Mouse (Mus musculus): ENCODE data around the gene Kifc5b. TPM values are rescaled to one million over a fixed set of nuclear protein-coding genes. Genes with fewer than 3 reads are reported as not detected.

Kifc5b gene
- polyA plus RNA-seq, 1 experiment from 2014 or later = 6.0 TPM

GRCm38 (mm10) chr17:26939178-26939972, 22.5 kb downstream of the Kifc5b start, which contains the start of gene Cuta:
Gene Cuta, minus strand, starts transcription at chr17:26939569.
- H3K27ac ChIP-seq = peak within 1 kb of the TSS; percentile 93
- peaks cover 47% of the 10 kb centered on the region for H3K4me1 ChIP-seq
- H3K9ac ChIP-seq = peak within 1 kb of the TSS; percentile 78
- no peaks in the 10 kb centered on the region for H3K27me3 ChIP-seq (replicated peaks)
- peak within 1 kb of the TSS; percentile 47 for H3K4me3 ChIP-seq
- H3K4me2 ChIP-seq (replicated peaks) = peak within 1 kb of the TSS; percentile 96
- peak; percentile 92 for ATAC-seq (ENCODE audit: low FRiP score, low read depth)
- H3K9me3 ChIP-seq = no peaks in the 10 kb centered on the region
- H3K36me3 ChIP-seq = peaks cover 28% of the 10 kb centered on the region
- WGBS = under 1% methylated on average over 70 of the region's 70 CpGs

DNA sequence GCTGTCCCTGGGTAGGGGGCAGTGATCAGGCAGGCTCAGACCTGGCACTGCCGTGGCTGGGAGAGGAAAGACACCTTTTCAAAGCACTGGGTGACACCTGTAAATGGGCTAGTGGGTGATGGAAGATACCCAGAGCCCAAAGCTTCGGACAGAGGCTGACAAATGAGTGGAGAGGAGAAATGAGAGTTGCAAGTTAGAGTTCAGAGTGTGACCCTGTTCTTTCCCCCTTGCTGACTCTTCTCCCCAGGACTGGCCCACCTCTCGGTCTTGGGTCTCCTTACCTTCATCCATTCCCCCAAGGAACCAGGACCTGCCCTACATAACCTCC, 23.0 kb downstream of the Kifc5b start:
- 2% methylated on average over 3 of the region's 3 CpGs for WGBS
- H3K9me3 ChIP-seq = no peaks in the 10 kb centered on the region
- peak overlapping the region; percentile 47 for H3K4me3 ChIP-seq
- H3K4me2 ChIP-seq (replicated peaks) = peak overlapping the region; percentile 96
- H3K36me3 ChIP-seq = peaks cover 24% of the 10 kb centered on the region
- peak overlapping the region; percentile 78 for H3K9ac ChIP-seq
- ATAC-seq (ENCODE audit: low FRiP score, low read depth) = no peak
- peak overlapping the region; percentile 93 for H3K27ac ChIP-seq
- no peaks in the 10 kb centered on the region for H3K27me3 ChIP-seq (replicated peaks)
- H3K4me1 ChIP-seq = peaks cover 47% of the 10 kb centered on the region

GRCm38 (mm10) chr17:26941031-26941789, 24.3 kb downstream of the Kifc5b start, which contains the start of gene Syngap1:
Gene Syngap1, plus strand, starts transcription at chr17:26941253.
- H3K27ac ChIP-seq = peak within 1 kb of the TSS; percentile 93
- no peaks in the 10 kb centered on the region for H3K9me3 ChIP-seq
- H3K4me1 ChIP-seq = peaks cover 58% of the 10 kb centered on the region
- H3K4me2 ChIP-seq (replicated peaks) = peak within 1 kb of the TSS; percentile 96
- ATAC-seq (ENCODE audit: low FRiP score, low read depth) = no peak
- no peaks in the 10 kb centered on the region for H3K27me3 ChIP-seq (replicated peaks)
- H3K36me3 ChIP-seq = peaks cover 12% of the 10 kb centered on the region
- WGBS = 1% methylated on average over 21 of the region's 24 CpGs
- H3K9ac ChIP-seq = peak within 1 kb of the TSS; percentile 90
- H3K4me3 ChIP-seq = peak within 1 kb of the TSS; percentile 52

DNA sequence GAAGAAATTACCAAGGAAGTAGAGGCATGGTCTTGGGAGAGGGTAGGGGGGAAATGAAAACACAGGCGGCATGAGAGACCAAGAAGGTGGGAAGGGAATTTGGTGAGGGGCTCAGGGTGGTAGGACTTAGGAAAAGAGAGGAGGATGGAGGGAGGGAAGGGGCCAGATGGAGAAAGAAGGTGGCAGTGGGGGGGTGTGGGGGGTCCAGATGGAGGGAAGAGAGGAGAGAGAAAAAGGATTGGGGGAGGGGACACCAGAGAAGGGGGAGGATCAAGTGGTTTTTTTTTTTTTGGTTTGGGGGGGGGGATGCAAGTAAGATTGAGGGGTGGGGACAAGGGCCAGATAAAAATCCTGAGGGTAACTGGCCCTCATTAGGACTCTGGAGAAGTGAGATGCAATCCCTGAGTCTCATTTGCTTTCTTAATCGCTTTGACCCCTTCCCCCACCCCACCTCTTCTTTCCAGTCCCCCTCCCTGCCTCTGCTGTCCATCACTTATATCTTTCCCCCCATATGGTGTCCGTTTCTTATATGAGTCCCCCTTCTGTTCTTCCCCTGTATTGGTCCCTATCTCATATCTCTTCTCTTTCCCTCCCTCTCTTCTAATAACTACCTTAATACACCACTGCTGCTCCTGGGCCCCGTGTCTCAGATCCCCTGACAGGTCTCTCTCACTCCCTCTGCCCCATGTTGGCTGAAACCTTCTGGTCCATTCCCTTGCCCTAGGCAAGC, 25.1 kb downstream of the Kifc5b start:
- H3K9me3 ChIP-seq = no peaks in the 10 kb centered on the region
- peaks cover 5% of the 10 kb centered on the region for H3K36me3 ChIP-seq
- H3K9ac ChIP-seq = peak overlapping the region; percentile 90
- WGBS = 17% methylated on average over 4 of the region's 4 CpGs
- H3K4me3 ChIP-seq = peak overlapping the region; percentile 52
- peak overlapping the region; percentile 77 for H3K4me2 ChIP-seq (replicated peaks)
- peak overlapping the region; percentile 79; the same call in 1 of the 2 replicates for H3K27ac ChIP-seq
- H3K4me1 ChIP-seq = peaks cover 66% of the 10 kb centered on the region
- no peaks in the 10 kb centered on the region for H3K27me3 ChIP-seq (replicated peaks)
- ATAC-seq (ENCODE audit: low FRiP score, low read depth) = no peak

DNA sequence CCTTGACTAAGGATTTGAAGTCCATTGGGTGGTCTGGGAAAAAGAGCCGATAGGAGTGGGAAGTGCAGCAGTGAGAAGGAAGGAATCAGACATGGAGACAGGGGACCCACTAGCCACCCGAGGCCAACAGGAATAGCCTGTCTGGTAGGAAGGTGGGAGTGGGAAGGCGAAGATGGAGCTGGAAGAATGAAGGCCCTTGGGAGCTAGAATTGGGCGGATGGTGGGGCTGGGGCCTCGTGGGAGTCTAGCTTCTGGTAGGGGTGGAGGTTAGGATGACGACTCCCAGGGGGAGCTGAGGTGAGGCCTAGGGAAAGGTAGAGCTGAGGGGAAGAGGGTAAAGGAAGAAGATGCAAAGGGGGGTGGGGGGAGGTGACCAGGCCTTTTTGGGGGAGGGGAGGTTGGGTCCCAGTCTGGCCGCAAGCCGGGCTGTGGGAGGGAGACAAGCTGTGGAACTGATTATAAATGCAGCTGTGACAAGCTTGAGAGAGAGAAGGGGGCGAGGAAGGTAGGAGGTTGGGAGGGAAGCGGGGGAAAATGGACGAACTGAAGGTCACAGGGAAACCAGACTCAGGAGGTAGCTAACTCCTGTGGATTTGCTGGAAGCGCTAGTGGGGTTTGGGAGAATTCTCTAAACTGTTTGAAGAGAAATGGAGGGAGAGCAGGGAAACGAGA, 29.1 kb downstream of the Kifc5b start:
- Histone ChIP-seq H3K36me3 (no peaks in the 10 kb centered on the region; the same call in 1 of the 2 replicates), H3K9me3 (no peaks in the 10 kb centered on the region), H3K4me1 (peaks cover 76% of the 10 kb centered on the region), H3K27ac (peak overlapping the region; percentile 26; the same call in 1 of the 2 replicates), H3K4me2 (replicated peaks) (peak overlapping the region; percentile 83), H3K4me3 (peak overlapping the region; percentile 37), H3K9ac (peak overlapping the region; percentile 64), H3K27me3 (replicated peaks) (no peaks in the 10 kb centered on the region)
- no peak for ATAC-seq (ENCODE audit: low FRiP score, low read depth)
- 23% methylated on average over 13 of the region's 13 CpGs for WGBS

GRCm38 (mm10) chr17:26946567-26946966, 29.7 kb downstream of the Kifc5b start:
- no peak for ATAC-seq (ENCODE audit: low FRiP score, low read depth)

DNA sequence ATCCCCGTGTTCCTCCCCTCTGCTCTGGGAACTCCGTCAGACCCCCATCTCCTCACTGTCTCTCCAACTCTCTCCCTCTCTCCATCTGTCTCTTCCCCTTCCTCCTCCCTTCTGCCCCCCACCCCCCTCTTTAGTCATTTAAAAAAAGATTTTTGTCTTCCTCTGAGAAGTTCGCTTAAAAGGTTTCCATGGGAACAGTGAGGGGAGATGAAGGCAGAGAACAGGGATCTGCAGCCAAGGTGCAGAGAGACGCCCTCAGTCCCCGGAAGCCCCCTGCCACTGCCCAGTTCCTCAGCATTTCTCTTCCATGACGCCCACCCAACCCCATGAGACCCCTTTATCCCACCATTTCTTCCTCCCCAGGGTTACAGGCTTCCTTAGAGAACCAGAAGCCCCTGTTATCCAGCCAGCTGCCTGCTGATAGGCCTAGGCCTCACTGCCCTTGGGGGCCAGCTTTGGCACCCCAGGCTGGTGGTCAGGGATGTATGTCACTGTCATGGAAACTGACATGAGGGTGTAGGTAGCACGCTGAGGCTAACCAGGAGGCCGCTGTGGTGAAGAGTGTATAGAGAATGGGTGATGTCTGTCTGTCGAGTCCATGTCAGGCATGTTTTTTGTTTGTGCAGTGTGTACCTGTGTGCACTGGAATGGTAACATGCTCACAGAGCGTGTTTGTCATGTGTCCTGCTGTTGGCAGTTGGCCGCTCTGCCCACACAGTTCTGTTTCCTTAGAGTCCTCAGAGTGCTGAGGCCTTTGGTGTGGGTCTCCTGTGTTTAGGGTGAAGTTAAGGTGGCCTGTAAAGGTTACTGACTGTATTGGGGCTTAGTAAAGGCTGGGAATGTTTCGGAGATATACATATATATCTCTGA, 30.6 kb downstream of the Kifc5b start:
- H3K4me1 ChIP-seq = peaks cover 76% of the 10 kb centered on the region
- H3K9me3 ChIP-seq = no peaks in the 10 kb centered on the region
- no peaks in the 10 kb centered on the region for H3K27me3 ChIP-seq (replicated peaks)
- no peak for ATAC-seq (ENCODE audit: low FRiP score, low read depth)
- 36% methylated on average over 12 of the region's 12 CpGs for WGBS
- no peak overlapping the region for H3K4me3 ChIP-seq
- H3K27ac ChIP-seq = no peak overlapping the region
- no peaks in the 10 kb centered on the region; the same call in 1 of the 2 replicates for H3K36me3 ChIP-seq
- 0 out of 2 replicates have a peak overlapping the region, but pooled peaks have one; percentile 22 for H3K9ac ChIP-seq
- peak overlapping the region; percentile 83 for H3K4me2 ChIP-seq (replicated peaks)

More at GRCm38 (mm10) chr17:26946567-26946966, 29.7 kb downstream of the Kifc5b start:
- H3K27ac ChIP-seq = peak overlapping the region; percentile 26; the same call in 1 of the 2 replicates
- 0% methylated on average over 37 of the region's 37 CpGs for WGBS
- H3K9me3 ChIP-seq = no peaks in the 10 kb centered on the region
- peak overlapping the region; percentile 37 for H3K4me3 ChIP-seq
- H3K4me1 ChIP-seq = peaks cover 76% of the 10 kb centered on the region
- H3K9ac ChIP-seq = peak overlapping the region; percentile 64
- no peaks in the 10 kb centered on the region; the same call in 1 of the 2 replicates for H3K36me3 ChIP-seq
- no peaks in the 10 kb centered on the region for H3K27me3 ChIP-seq (replicated peaks)
- H3K4me2 ChIP-seq (replicated peaks) = peak overlapping the region; percentile 83

- peaks cover 6% of the 10 kb centered on the region; the same call in 1 of the 2 replicates for H3K27me3 ChIP-seq (replicated peaks)
- peaks cover 82% of the 10 kb centered on the region for H3K4me1 ChIP-seq
- H3K9me3 ChIP-seq = no peaks in the 10 kb centered on the region
- no peaks in the 10 kb centered on the region; the same call in 1 of the 2 replicates for H3K36me3 ChIP-seq
- H3K4me2 ChIP-seq (replicated peaks) = peak overlapping the region; percentile 100
- H3K9ac ChIP-seq = peak overlapping the region; percentile 90
- no peak for ATAC-seq (ENCODE audit: low FRiP score, low read depth)
- peak overlapping the region; percentile 83 for H3K4me3 ChIP-seq
- peak overlapping the region; percentile 81 for H3K27ac ChIP-seq
- WGBS = 1% methylated on average over 67 of the region's 87 CpGs
Measured at GRCm38 (mm10) chr17:26948316-26949050, 31.6 kb downstream of the Kifc5b start.

GRCm38 (mm10) chr17:26949051-26949577, 32.2 kb downstream of the Kifc5b start:
- WGBS = 8% methylated on average over 13 of the region's 14 CpGs
- no peak overlapping the region for H3K27ac ChIP-seq

DNA sequence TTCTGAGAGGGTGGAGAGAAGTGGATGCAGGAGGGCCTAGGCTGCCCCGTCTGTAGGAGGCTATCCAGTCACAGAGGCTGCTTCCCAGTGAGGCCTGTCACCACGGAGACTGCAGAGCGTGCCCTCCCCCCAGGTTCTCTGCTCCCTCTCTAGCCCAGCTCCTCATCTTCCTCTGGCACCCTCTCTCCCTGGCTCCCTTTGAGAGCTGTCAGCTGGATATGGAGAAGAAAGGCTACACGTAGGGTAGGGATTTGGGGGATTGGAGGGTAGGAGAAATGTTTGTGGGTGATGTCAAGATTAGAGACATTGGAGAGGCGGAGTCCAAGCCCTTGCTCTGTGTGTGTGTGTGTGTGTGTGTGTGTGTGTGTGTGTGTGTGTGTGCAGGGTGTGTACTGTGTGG, 33.0 kb downstream of the Kifc5b start:
- no peak for ATAC-seq (ENCODE audit: low FRiP score, low read depth)
- Histone ChIP-seq H3K9ac (peak overlapping the region; percentile 26; the same call in 1 of the 2 replicates), H3K27me3 (replicated peaks) (peaks cover 6% of the 10 kb centered on the region; the same call in 1 of the 2 replicates), H3K4me3 (no peak overlapping the region), H3K36me3 (peaks cover 4% of the 10 kb centered on the region), H3K4me1 (peaks cover 88% of the 10 kb centered on the region), H3K27ac (no peak overlapping the region), H3K9me3 (no peaks in the 10 kb centered on the region), H3K4me2 (replicated peaks) (peak overlapping the region; percentile 100)
- WGBS = 41% methylated on average over 5 of the region's 5 CpGs

More at GRCm38 (mm10) chr17:26949051-26949577, 32.2 kb downstream of the Kifc5b start:
- no peaks in the 10 kb centered on the region for H3K9me3 ChIP-seq
- peak overlapping the region; percentile 83 for H3K4me3 ChIP-seq
- peaks cover 88% of the 10 kb centered on the region for H3K4me1 ChIP-seq
- H3K4me2 ChIP-seq (replicated peaks) = peak overlapping the region; percentile 100
- 0 out of 2 replicates have a peak, but pooled peaks have one; percentile 30 for ATAC-seq (ENCODE audit: low FRiP score, low read depth)
- peak overlapping the region; percentile 90 for H3K9ac ChIP-seq
- peaks cover 6% of the 10 kb centered on the region; the same call in 1 of the 2 replicates for H3K27me3 ChIP-seq (replicated peaks)
- H3K36me3 ChIP-seq = no peaks in the 10 kb centered on the region; the same call in 1 of the 2 replicates

Data from neural tube, embryonic 12.5 days (tissue).